Mouse (Mus musculus): ENCODE results near the gene Nuak2. TPM values are rescaled to one million over a fixed set of nuclear protein-coding genes. Genes with fewer than 3 reads are reported as not detected.

The Nuak2 gene
- polyA plus RNA-seq, 1 experiment from 2014 or later = 22.8 TPM

DNA sequence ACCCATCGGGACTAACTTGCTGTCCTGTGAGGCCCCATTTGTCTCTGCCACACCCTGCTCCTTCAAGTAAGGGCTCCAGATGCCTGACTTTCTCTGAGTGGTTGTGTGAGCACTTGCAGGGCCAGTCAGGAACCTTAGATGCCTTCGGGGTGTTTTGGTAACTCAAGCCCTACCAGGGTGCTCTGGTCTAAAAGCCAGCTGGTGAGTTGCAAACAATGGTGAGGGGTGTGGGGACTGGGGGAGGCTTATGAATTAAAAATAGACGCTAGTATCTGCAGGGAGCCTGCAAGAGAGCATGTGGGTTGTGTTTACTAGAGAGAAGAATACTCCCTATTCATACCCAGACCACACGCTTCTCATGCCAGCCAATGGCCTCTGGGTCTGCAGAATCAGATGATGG lies 59.3 kb downstream of the Nuak2 start:
- Histone ChIP-seq H3K9ac (no peak overlapping the region), H3K9me3 (no peaks in the 10 kb centered on the region), H3K4me2 (replicated peaks) (no peak overlapping the region), H3K4me1 (peaks cover 61% of the 10 kb centered on the region), H3K36me3 (peaks cover 35% of the 10 kb centered on the region), H3K27me3 (replicated peaks) (no peaks in the 10 kb centered on the region), H3K4me3 (no peak overlapping the region), H3K27ac (no peak overlapping the region)
- 0 out of 2 replicates have a peak, but pooled peaks have one; percentile 2 for ATAC-seq (ENCODE audit: low FRiP score, low read depth)
- 43% methylated on average over 4 of the region's 4 CpGs for WGBS

DNA sequence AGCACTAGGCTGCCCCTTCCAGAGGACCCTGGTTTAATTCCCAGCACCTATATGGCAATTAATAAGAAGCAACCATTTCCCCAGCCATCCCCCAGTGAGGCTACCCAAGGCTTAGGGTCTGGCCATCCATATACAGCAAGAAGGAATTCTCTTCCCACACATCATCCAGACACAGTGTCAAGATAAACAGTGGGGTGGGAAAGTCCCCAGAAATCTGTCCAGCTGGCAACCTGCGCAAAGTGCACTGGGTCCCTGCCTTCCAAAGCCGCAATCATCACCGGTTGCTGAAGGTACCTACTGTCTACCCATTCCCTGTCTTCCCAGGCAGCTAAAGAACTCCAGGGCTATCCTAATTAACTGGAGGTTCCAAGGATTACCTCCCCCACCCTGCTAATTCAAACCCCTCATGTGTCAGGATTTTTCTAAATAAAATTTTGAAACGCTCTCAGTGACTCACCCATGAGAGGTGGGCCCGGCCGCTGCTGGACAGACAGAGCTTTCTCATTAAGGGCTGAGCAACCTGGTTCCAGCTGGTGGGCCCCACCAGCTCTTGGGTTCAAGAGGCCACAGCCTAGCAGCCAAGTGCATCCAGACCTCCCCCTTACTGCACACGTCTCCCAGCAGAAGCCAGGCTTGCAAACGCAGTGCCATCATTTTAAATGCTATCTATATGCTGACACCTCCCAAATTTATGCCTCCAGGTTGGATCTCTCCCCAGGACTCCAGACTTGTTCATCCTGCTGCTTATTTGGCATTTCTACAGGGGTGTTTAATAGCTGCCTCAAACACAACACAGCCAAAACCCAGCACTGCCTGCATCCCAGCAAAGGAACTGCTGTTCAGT lies 60.5 kb downstream of the Nuak2 start:
- H3K36me3 ChIP-seq = peaks cover 34% of the 10 kb centered on the region
- H3K27me3 ChIP-seq (replicated peaks) = no peaks in the 10 kb centered on the region
- ATAC-seq (ENCODE audit: low FRiP score, low read depth) = no peak
- H3K9ac ChIP-seq = 0 out of 2 replicates have a peak overlapping the region, but pooled peaks have one; percentile 13
- no peaks in the 10 kb centered on the region for H3K9me3 ChIP-seq
- peaks cover 57% of the 10 kb centered on the region for H3K4me1 ChIP-seq
- H3K4me2 ChIP-seq (replicated peaks) = no peak overlapping the region
- H3K27ac ChIP-seq = no peak overlapping the region
- 80% methylated on average over 8 of the region's 8 CpGs for WGBS
- H3K4me3 ChIP-seq = no peak overlapping the region

DNA sequence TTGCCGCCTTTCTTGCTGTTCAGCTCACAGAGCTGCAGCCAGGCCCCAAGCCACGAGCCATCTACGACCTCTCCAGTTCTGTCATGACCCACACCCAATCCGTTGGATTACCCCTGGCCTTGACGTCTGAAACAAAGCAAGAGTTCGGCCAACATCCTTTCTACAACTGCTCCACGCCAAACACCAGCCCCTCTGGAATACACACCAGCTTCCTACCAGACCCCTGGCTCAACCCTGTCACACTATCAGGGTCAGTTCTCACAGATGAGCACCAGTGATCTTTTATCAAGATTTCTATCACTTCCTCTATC lies 61.1 kb downstream of the Nuak2 start:
- H3K4me2 ChIP-seq (replicated peaks) = no peak overlapping the region
- no peak overlapping the region for H3K4me3 ChIP-seq
- peaks cover 51% of the 10 kb centered on the region for H3K4me1 ChIP-seq
- no peak overlapping the region for H3K27ac ChIP-seq
- H3K27me3 ChIP-seq (replicated peaks) = no peaks in the 10 kb centered on the region
- no peak for ATAC-seq (ENCODE audit: low FRiP score, low read depth)
- 0 out of 2 replicates have a peak overlapping the region, but pooled peaks have one; percentile 13 for H3K9ac ChIP-seq
- H3K9me3 ChIP-seq = no peaks in the 10 kb centered on the region
- WGBS = 73% methylated on average over 7 of the region's 7 CpGs
- peaks cover 33% of the 10 kb centered on the region for H3K36me3 ChIP-seq

DNA sequence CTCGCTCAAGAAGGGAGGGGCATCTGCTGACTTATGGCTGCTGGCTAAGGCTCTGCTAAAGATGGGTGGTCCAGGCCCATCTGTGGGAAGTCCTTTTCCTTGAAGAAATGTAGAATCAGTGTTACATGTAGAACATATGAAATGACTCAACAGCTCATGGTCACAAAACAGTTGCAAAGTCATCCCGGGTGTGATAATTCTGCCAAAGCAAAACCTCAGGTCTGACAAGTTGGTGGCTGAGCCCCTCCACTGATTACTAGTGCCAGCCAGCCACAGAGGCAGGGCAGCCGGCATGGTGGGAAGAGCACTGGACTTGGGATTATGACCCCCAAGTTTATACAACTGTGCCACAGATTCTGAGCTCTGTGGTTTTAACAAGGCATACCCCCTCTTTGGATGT lies 61.9 kb downstream of the Nuak2 start:
- no peak for ATAC-seq (ENCODE audit: low FRiP score, low read depth)
- no peaks in the 10 kb centered on the region for H3K9me3 ChIP-seq
- no peaks in the 10 kb centered on the region for H3K27me3 ChIP-seq (replicated peaks)
- H3K4me3 ChIP-seq = no peak overlapping the region
- H3K4me2 ChIP-seq (replicated peaks) = no peak overlapping the region
- no peak overlapping the region for H3K27ac ChIP-seq
- no peak overlapping the region for H3K9ac ChIP-seq
- H3K4me1 ChIP-seq = peaks cover 43% of the 10 kb centered on the region
- 91% methylated on average over 3 of the region's 3 CpGs for WGBS
- peaks cover 33% of the 10 kb centered on the region for H3K36me3 ChIP-seq

DNA sequence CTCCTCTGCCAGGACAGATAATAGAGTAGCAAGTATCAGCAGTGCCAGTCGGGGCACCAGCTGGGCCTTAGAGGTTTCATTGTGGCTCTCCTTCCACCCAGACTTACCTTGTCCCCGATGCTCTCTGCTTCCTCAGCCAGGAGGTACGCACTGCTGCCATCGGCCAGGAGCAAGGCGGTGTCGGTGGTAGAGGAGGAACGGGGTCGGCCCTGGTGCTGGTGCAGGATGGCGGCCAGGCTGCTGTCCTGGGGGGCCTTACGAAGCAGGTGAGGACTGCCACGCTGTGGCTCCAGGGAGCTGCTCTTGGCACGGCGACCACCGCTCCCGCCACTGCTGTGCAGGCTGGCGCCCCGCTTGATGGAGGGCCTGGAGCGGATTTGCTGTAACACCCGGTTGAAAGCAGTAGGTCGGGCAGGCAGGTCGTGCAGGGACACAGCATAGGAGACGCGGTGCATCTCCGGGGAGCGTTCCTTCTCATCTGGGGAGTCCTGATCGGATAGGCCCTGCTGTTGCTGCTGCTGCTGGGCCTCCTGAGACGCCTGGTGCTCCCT lies 64.7 kb downstream of the Nuak2 start:
- Histone ChIP-seq H3K4me3 (no peak overlapping the region), H3K4me2 (replicated peaks) (no peak overlapping the region), H3K9ac (no peak overlapping the region), H3K4me1 (peaks cover 32% of the 10 kb centered on the region), H3K9me3 (no peaks in the 10 kb centered on the region), H3K27ac (no peak overlapping the region), H3K36me3 (peaks cover 33% of the 10 kb centered on the region), H3K27me3 (replicated peaks) (no peaks in the 10 kb centered on the region)
- ATAC-seq (ENCODE audit: low FRiP score, low read depth) = no peak
- WGBS = 91% methylated on average over 27 of the region's 27 CpGs

DNA sequence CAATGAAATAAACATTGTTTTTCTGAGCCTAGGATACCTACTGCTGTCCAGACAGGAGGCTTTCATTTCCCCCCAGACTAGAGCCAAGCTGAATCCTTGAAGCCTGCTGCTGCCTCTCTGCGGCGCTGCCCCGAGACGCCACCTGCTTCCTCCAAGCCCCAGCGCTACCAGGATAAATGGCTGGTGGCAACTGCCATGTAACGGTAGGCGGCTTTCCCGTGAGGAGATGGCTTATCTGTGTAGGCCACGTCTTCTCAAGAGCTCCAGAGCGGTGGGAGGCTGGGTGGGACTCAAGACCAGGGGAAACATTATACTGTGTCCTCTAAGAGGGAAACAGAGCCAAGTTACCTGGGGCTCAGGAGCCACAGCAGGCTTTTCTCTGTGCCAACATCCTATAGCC lies 66.0 kb downstream of the Nuak2 start:
- Histone ChIP-seq H3K4me1 (peaks cover 34% of the 10 kb centered on the region), H3K9me3 (no peaks in the 10 kb centered on the region), H3K27me3 (replicated peaks) (no peaks in the 10 kb centered on the region), H3K4me2 (replicated peaks) (no peak overlapping the region), H3K27ac (no peak overlapping the region), H3K9ac (no peak overlapping the region), H3K36me3 (peaks cover 33% of the 10 kb centered on the region), H3K4me3 (no peak overlapping the region)
- 66% methylated on average over 10 of the region's 10 CpGs for WGBS
- no peak for ATAC-seq (ENCODE audit: low FRiP score, low read depth)

Other genes starting within 250 kb of the Nuak2 start
- 9.8 and 11.2 TPM in 2 replicates for gene Mfsd4a, start 248.1 kb upstream of the Nuak2 start, polyA plus RNA-seq (2016; fragmentation: Nextera tagmentation; extraction: Ambion mirVana)
- gene Cdk18, start 176.4 kb upstream of the Nuak2 start, polyA plus RNA-seq (2016; fragmentation: Nextera tagmentation; extraction: Ambion mirVana) = 0.74 and 0.84 TPM in 2 replicates
- gene Lemd1, start 124.7 kb upstream of the Nuak2 start, polyA plus RNA-seq (2016; fragmentation: Nextera tagmentation; extraction: Ambion mirVana) = 11.7 and 11.9 TPM in 2 replicates
- gene AC124108.1, start 124.7 kb upstream of the Nuak2 start, polyA plus RNA-seq (2016; fragmentation: Nextera tagmentation; extraction: Ambion mirVana) = 3.0 and 3.7 TPM in 2 replicates
- 0.74 and 0.86 TPM in 2 replicates for gene Gm10188, start 86.4 kb upstream of the Nuak2 start, polyA plus RNA-seq (2016; fragmentation: Nextera tagmentation; extraction: Ambion mirVana)
- 3.3 and 4.0 TPM in 2 replicates for gene Klhdc8a, start 17.5 kb upstream of the Nuak2 start, polyA plus RNA-seq (2016; fragmentation: Nextera tagmentation; extraction: Ambion mirVana)
- gene Tmcc2, start 75.2 kb downstream of the Nuak2 start, polyA plus RNA-seq (2016; fragmentation: Nextera tagmentation; extraction: Ambion mirVana) = 38.0 and 42.4 TPM in 2 replicates
- gene Dstyk, start 101.4 kb downstream of the Nuak2 start, polyA plus RNA-seq (2016; fragmentation: Nextera tagmentation; extraction: Ambion mirVana) = 12.3 and 12.6 TPM in 2 replicates
- 53.8 and 54.0 TPM in 2 replicates for gene Rbbp5, start 161.2 kb downstream of the Nuak2 start, polyA plus RNA-seq (2016; fragmentation: Nextera tagmentation; extraction: Ambion mirVana)
- gene Tmem81, start 190.1 kb downstream of the Nuak2 start, polyA plus RNA-seq (2016; fragmentation: Nextera tagmentation; extraction: Ambion mirVana) = 1.2 TPM in 2 replicates
- gene Cntn2, start 227.1 kb downstream of the Nuak2 start, polyA plus RNA-seq (2016; fragmentation: Nextera tagmentation; extraction: Ambion mirVana) = 82.3 and 104 TPM in 2 replicates